Mouse (Mus musculus) megakaryocyte, embryonic 14.5 days (primary cell): ENCODE data around the gene Abhd14b. TPM values are rescaled to one million over a fixed set of nuclear protein-coding genes. Genes with fewer than 3 reads are reported as not detected.
A peak's percentile ranks its signal among the peaks of the same experiment; 100 is the strongest.

Experiments
- H3K27me3 ChIP-seq: replicated peaks from 2 replicates; pipeline ENCODE3; 2012; ENCODE audit warnings: inconsistent platforms
- H3K36me3 ChIP-seq: replicated peaks from 2 replicates; pipeline ENCODE3; 2012; ENCODE audit warnings: low read length, inconsistent platforms, mixed read lengths
- H3K4me1 ChIP-seq: 2 replicates; pipeline ENCODE4 v1.6.1; 2012; ENCODE audit warnings: inconsistent platforms
- H3K4me3 ChIP-seq: replicated peaks from 2 replicates; pipeline ENCODE3; 2012; ENCODE audit warnings: moderate library complexity, mild to moderate bottlenecking, inconsistent platforms
- H3K9me3 ChIP-seq: 2 replicates; pipeline ENCODE4 v1.6.1; 2012; ENCODE audit warnings: inconsistent platforms
- FLI1 ChIP-seq: IDR thresholded peaks from 2 replicates; pipeline ENCODE4 v1.6.1; 2012; ENCODE audit warnings: low read length, inconsistent platforms, mixed read lengths
- GATA1 ChIP-seq: IDR thresholded peaks from 3 replicates; pipeline ENCODE4 v1.6.1; 2012; ENCODE audit warnings: mixed read lengths, low read length, inconsistent platforms, borderline replicate concordance
- polyA plus RNA-seq: library from polyadenylated mRNA; stranded (reverse); fragments of >175 nt; gene quantifications from 2 replicates; pipeline ENCODE4 v1.2.3, GENCODE M21; 2012; ENCODE audit warnings: low replicate concordance; ENCODE audit not compliant: insufficient read depth

Abhd14b gene
- polyA plus RNA-seq, 1 experiment: 2.4 TPM

DNA sequence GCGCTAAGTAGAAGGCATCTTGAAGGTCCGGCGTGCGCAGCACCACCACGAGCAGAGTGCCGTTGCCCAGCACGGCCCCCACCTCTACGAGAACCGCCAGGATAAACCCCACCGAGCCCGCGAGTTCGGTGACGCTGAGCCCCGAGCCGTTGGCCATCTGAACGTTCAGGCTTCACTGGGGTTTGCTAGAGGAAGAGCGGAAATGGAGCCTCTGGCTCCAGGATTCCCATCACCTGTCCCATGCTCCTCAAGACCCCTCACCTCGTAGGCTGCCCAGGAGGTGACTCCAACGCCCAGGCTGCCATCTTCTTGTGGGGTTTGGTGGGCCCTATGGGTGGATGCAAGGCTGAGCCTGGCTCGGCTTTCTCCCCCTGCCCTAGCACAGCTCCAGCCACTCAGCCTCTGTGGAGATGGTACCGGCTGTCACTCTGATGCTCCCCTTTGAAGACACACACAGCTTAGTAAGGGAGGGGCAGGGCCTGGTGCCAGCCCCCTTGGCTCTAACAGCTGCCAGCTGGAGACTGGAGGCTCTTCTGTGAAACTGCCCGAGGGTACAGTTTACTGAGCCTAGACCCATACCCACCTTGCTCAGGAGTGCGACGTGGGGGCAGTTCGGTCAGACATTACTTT lies 18.4 kb downstream of the Abhd14b start, which contains the start of gene Gpr62:
Gpr62 (minus strand) TSS at position 368 of the 630 bp plus-strand sequence.
- Histone ChIP-seq H3K9me3 (0 out of 2 replicates have a peak, but pooled peaks cover 4% of the 10 kb centered on the region), H3K4me3 (peak within 1 kb of the TSS; percentile 92), H3K36me3 (no peaks in the 10 kb centered on the region), H3K27me3 (peaks cover 65% of the 10 kb centered on the region), H3K4me1 (peaks cover 39% of the 10 kb centered on the region)
- TF ChIP-seq FLI1: no peak
- TF ChIP-seq GATA1: no peak

DNA sequence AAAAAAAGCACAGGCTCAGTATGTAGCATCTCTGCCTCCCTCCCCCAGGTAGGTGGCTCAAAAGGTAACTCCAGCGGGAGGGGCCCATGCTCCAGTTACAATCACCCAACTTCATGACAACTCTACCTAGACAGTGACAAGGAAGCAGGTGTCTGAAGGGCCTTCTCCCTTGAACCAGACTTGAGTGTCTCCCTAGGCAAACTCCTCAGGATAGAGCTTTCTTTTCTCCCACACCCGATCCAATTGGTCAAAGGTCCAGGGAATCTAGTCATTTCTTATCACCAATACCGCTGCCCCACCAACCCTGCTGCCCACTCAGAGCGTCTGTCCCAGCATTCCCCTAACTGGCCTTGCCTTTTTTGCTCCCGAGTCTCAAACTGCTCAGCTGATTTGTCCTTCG lies 19.5 kb downstream of the Abhd14b start:
- Histone ChIP-seq H3K27me3 (peaks cover 57% of the 10 kb centered on the region), H3K36me3 (no peaks in the 10 kb centered on the region), H3K9me3 (0 out of 2 replicates have a peak, but pooled peaks cover 4% of the 10 kb centered on the region), H3K4me3 (no peak overlapping the region), H3K4me1 (peaks cover 49% of the 10 kb centered on the region)
- no peak for TF ChIP-seq GATA1
- no peak for TF ChIP-seq FLI1

DNA sequence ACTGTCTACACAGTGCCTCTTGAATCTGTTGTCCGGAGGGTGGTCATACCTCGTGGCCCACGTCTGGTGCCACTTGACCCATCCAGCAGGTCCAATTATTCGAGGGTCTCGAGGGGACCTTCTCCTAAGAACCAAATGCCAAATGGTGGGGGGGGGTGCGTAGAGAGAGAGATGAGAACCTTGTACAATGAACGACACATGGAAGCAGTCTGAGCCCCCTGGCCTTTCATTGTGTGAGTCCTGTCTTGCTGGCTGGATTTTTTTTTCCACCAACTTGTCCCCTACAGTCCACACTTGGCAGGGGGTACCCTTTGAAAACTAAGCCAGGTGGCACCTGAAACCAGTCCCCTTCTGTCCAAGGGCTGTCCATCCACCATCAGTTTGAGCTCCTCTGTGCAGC lies 20.5 kb downstream of the Abhd14b start:
- Histone ChIP-seq H3K27me3 (peaks cover 48% of the 10 kb centered on the region), H3K4me1 (peaks cover 59% of the 10 kb centered on the region), H3K4me3 (no peak overlapping the region), H3K36me3 (no peaks in the 10 kb centered on the region), H3K9me3 (0 out of 2 replicates have a peak, but pooled peaks cover 4% of the 10 kb centered on the region)
- no peak for TF ChIP-seq GATA1
- TF ChIP-seq FLI1: no peak

DNA sequence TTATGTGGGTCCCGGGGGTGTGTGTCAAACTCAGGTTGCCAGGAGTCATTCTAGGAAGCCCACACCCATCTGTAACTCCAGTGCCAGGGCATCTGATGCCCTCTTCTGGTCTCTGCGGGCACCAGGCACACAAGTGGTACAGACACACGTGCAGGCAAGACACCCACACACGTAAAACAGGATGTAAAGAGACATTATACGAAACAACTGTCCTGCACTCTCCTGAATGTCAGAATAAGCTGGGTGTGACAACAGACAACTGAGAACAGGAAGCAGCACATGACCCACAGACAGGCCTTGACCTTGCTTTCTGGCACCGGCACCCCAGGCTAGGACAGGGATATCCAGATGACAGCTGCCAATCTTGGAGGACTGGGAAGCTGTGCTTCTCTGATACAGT lies 22.1 kb downstream of the Abhd14b start:
- H3K4me1 ChIP-seq: peaks cover 68% of the 10 kb centered on the region
- H3K36me3 ChIP-seq: peaks cover 8% of the 10 kb centered on the region
- H3K4me3 ChIP-seq: peak overlapping the region; percentile 42
- H3K9me3 ChIP-seq: 0 out of 2 replicates have a peak, but pooled peaks cover 4% of the 10 kb centered on the region
- H3K27me3 ChIP-seq: peaks cover 35% of the 10 kb centered on the region
- TF ChIP-seq GATA1 (no peak), FLI1 (no peak)

DNA sequence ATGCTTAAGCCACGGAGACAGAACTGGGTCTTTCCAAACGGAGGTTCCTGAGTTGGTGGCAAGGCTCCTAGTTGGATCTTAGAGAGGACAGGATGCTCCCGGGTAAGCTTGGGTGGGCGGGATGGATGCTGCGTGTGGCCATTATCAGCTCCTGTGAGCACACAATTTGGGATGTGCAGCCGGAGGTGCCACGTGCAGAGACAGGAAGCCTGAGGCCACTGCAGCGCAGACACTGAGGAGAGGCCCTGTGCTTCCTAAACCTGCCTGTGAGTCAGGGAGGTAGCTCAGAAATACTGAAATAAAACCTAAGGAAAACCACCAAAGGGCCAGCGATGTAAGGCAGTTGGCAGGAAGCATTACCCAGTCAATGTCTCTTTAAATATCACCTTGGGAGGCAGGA lies 22.5 kb downstream of the Abhd14b start:
- no peak for TF ChIP-seq GATA1
- no peak for TF ChIP-seq FLI1
- H3K4me3 ChIP-seq: peak overlapping the region; percentile 66
- peaks cover 8% of the 10 kb centered on the region for H3K36me3 ChIP-seq
- H3K9me3 ChIP-seq: 0 out of 2 replicates have a peak, but pooled peaks cover 4% of the 10 kb centered on the region
- H3K4me1 ChIP-seq: peaks cover 68% of the 10 kb centered on the region
- H3K27me3 ChIP-seq: peaks cover 30% of the 10 kb centered on the region

DNA sequence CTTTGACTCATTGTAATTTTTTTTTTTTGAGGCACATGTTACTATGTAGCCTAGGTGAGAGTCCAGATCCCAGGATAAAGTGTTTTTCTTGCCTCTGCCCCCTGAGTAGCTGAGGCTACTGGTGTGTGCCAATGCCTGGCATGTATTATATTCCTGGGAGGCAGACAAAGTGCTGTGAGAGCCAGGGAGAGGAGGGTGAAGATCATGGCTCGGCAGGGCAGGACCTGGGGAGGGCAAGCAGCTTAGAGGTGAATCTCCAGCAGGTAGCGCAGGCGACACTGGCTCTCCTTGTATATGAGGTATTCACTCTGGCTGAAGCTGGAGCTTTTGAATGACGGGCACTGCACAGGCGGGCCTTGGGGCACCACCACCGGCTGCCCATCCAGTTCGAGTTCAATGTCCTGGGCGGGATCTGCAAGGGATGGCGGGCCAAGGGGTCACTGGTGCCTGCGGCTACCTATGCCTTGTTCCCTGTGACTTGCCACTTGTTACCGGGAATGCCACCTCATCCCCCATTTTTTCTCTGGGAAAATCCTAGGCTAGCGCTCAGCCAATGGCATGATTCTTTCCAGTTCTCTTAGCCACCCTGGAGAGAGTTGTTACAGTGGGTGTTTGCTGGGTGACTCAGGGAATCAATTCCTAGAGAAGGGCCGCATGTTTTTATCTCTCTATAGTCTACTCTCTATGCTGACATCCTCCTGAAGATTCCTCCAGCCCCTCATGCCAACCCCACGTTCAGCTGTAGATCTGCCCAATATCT lies 23.9 kb downstream of the Abhd14b start:
- no peak overlapping the region for H3K4me3 ChIP-seq
- peaks cover 16% of the 10 kb centered on the region for H3K27me3 ChIP-seq
- H3K4me1 ChIP-seq: peaks cover 70% of the 10 kb centered on the region
- no peak for TF ChIP-seq GATA1
- no peak for TF ChIP-seq FLI1
- no peaks in the 10 kb centered on the region for H3K9me3 ChIP-seq
- H3K36me3 ChIP-seq: peaks cover 8% of the 10 kb centered on the region

DNA sequence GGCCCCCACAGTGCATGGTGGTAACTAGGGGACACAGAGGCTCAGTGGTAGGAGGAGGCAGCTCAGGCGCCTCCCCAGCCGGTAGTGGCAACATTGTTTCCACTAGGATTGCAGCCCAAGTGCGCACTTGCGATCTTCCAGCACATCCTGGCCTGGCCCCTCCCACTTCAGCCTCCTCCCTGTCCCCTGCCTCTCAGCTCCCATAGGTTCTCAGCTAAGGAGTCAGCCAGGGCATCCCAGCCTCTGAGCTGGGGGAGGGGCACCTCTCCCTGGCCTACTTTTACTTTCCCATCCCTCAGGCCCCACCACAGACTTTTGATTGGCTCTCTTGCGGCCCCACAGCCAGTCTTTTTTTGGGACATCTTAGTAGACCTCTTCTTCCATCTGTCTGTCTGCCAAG lies 24.6 kb downstream of the Abhd14b start:
- Histone ChIP-seq H3K4me1 (peaks cover 77% of the 10 kb centered on the region), H3K4me3 (no peak overlapping the region), H3K27me3 (peaks cover 11% of the 10 kb centered on the region), H3K36me3 (peaks cover 8% of the 10 kb centered on the region), H3K9me3 (no peaks in the 10 kb centered on the region)
- TF ChIP-seq FLI1: no peak
- TF ChIP-seq GATA1: no peak

DNA sequence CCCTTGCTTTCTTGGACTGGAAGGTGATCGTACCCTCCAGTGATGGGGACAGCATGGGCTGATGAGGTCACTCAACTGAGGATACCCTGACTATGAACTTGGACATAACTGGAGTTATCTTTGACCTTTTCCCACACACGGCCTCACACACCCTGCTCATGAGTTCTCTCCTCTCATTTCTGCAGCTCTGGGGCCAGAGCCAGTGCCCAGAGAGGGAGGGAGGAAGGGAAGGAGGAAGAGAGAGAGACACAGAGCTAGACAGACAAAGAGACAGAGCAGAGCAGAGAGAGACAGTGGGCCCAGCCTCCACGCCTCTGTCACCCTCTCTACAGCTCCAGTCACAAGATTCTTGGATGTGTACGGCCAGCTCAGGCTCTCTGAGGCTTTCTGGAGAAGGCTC lies 25.1 kb downstream of the Abhd14b start:
- Histone ChIP-seq H3K36me3 (peaks cover 8% of the 10 kb centered on the region), H3K4me3 (no peak overlapping the region), H3K27me3 (peaks cover 7% of the 10 kb centered on the region), H3K9me3 (no peaks in the 10 kb centered on the region), H3K4me1 (peaks cover 77% of the 10 kb centered on the region)
- TF ChIP-seq FLI1: no peak
- no peak for TF ChIP-seq GATA1

DNA sequence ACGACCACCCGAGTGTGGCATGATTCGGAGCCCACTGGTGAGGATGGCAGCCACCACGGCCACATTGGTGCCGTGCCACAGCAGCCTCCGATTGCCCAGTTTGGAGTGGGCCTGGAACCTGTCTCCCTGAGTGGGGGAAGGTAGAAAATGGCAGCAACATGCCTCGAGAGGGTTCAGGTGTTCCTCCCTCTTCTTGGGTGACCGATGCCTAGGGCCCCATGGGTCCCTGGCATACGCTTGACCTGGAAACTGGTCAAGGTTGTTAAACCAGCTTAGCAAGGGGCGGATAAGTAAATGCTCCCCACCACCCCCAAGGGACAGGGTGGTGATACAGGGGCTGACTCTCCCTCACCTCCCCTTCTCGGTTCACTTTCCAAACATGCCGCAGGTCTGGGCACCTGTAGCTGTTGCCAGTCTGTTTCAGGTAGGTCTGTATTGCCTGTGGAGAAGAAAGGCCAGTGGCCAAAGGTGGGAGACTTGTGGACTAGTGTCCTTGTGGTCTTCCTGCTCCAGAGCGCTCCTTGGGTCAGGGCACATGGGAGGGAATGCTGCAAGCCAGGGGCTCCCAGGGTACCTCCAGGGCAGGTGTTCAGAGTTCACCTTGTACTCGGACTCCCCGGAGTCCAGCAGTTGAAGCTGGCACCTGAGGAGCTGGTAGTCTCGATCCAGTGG lies 26.0 kb downstream of the Abhd14b start:
- H3K4me3 ChIP-seq: no peak overlapping the region
- peaks cover 84% of the 10 kb centered on the region for H3K4me1 ChIP-seq
- peaks cover 2% of the 10 kb centered on the region for H3K27me3 ChIP-seq
- H3K36me3 ChIP-seq: peaks cover 8% of the 10 kb centered on the region
- TF ChIP-seq GATA1: no peak
- no peak for TF ChIP-seq FLI1
- no peaks in the 10 kb centered on the region for H3K9me3 ChIP-seq

DNA sequence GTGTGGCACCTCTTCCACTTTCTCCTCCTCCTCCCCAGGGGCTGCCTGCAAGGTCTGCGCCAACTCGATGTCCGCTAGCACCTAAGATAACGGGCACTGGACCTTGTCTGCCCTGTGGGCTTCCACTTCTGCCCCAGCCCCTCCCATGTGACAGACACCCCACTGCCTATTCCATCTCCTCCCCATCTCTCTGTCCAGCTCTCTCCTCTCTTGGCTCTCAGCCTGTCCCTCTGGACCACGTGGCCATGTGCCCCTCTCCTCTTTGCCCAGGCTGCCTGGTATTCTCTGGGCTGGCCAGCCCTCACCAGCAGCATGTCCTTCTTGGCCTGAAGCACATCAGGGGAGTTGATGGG lies 26.5 kb downstream of the Abhd14b start:
- TF ChIP-seq FLI1: no peak
- TF ChIP-seq GATA1: no peak

More for the DNA sequence above, 26.5 kb downstream of the Abhd14b start:
- H3K27me3 ChIP-seq: peaks cover 2% of the 10 kb centered on the region
- H3K4me1 ChIP-seq: peaks cover 85% of the 10 kb centered on the region
- H3K9me3 ChIP-seq: no peaks in the 10 kb centered on the region
- no peak overlapping the region for H3K4me3 ChIP-seq
- peaks cover 8% of the 10 kb centered on the region for H3K36me3 ChIP-seq
